Mouse (Mus musculus) heart, adult 11 months (tissue): Measurements from ENCODE around the gene Stk11.

Source experiments
- DNase-seq: peaks from one replicate; pipeline ENCODE4 v3.0.0; 2022

Stk11 gene

DNA sequence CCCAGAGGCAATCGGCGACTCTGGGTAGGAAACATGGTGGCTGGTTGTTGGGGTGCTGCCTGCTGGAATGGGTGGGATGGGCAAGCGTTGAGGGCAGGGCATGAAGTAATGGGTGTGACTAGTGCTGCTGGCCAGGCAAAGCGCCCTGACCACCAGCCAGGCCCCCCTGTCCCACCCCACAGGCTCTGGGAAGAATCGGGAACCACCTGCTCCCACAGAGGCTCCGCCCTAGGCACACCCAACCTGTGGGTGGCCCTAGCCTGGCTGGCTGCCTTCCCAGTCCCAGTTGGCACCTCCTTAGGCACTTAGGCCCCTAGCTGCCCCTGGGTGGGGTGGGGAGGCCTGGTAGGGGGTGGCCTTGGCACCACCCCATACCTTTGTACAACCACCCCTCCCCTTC lies 30.3 kb downstream of the Stk11 start:
- peak; percentile 98 for DNase-seq

DNA sequence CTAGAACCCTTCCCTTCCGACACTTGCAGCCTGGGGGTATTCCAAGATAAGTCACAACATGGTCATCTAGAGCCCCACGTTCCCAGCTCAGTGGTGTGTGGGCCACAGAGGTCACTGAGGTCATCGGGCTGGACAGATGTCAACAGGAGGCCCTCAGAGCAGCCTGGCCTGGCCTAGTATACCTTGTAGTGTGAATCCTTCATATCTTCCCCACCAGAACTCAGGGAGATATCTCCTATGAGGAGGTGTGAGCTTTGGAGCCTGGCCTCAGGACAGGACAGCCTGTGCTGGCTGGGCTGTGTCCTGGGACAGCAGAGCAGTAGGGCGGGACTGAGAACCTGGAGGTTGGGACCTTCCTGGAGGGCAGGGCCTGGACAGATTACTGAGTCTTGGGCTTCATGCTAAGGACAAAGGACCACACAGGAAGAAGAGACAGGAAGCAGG lies 31.0 kb downstream of the Stk11 start:
- peak; percentile 98 for DNase-seq

DNA sequence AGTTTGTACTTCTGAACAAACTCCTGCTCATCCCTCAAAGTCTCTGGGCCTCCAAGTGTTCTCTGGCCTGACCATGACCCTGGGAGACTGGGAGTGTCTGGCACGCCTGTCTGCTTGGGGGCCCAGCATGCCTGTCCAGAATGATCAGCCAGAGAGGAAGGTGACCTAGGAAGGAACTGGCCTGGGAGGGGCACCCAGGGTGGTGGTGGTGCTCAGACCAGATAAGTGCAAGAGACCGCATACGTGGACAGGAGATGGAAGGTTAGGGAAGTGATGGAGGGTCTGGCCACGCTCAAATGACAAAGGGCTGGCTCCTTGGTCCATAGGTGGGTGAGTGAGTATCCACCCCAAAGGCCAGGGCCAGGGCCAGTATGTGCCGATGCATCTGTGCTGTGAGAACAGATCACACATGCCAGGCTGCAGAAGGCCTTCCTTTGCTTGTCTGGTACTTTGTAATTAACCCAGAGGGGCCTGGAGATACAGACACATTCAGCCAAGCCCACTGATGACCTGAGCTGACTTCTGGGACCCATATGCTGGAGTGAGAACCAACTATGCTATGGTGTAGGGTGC lies 31.6 kb downstream of the Stk11 start:
- peak; percentile 97 for DNase-seq

DNA sequence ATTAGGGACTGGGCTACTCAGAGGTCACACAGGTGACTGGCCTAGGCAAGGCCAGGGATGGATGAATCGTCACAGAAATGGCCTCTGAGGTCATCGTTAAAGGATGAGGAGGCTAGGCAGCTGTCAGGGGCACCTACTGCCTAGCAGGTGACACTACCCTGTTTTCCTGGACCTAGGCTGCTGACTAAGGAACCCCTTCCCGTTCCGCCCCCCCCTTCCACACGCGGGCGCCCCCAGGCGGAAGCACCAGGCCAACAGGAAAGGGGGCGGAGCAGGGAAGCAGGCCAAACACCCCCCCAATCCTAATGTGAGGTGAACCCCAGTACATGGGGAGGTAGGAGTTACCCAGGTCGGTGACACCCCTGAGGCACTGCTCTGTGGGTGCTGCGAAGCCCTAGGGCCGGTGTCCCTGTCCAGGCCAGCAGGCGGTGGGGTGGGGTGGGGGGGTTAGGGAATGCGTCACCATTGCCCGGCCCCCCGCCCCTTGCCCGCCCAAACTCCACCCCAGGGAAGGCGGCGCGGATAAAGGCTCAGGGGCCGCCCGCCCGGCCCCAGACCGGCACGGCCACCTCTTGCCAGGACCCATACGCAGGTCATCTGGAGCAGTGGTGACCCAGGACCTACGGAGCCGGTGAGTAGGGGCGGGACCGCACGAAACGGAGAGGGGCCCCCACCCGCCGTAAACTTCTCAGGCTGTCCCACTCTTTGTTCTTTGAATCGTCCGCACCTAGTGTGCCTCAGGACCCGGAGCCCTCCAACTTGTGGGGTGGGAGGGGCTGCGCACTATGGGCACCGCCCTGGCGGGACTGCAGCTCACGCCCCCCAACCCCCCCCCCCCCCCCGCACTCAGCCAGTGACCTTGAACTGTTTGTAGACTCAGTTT lies 32.4 kb downstream of the Stk11 start, which contains the start of gene Midn:
Gene Midn (plus strand): TSS at position 554 of the 883 bp plus-strand sequence.
- peak; percentile 100 for DNase-seq

DNA sequence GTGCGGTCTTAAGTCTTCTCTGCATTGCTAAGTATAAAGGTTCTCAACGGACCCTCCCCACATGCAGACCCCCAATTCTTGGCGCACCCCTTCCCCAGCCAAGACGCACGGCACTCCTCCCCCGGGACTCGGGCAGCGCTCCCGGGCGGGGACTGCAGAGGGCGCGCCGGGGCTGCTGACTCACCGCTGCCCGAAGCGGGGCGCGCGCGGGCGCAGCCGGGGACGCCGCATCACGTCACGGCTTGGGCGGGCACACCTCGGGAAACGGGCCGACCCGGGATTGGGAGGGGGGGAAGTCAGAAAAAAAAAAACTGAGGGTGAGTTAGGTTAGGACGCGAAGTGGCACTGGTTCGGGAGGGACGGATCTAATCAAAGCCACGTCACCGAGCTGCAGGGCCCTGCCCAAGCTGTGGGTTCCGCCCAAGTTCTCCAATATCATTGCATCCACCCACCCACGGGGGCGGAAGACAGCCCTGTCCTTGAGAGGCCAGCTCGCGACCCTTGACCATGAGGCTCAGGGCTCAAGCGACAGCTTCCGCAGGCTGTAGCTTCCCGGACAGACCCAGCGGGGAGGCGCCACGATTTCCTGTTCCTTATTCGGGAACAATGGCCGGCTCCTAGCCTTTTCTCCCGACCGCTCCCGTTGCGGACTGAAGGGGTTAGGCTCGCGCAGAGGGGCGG lies 33.1 kb downstream of the Stk11 start:
- peak; percentile 100 for DNase-seq

DNA sequence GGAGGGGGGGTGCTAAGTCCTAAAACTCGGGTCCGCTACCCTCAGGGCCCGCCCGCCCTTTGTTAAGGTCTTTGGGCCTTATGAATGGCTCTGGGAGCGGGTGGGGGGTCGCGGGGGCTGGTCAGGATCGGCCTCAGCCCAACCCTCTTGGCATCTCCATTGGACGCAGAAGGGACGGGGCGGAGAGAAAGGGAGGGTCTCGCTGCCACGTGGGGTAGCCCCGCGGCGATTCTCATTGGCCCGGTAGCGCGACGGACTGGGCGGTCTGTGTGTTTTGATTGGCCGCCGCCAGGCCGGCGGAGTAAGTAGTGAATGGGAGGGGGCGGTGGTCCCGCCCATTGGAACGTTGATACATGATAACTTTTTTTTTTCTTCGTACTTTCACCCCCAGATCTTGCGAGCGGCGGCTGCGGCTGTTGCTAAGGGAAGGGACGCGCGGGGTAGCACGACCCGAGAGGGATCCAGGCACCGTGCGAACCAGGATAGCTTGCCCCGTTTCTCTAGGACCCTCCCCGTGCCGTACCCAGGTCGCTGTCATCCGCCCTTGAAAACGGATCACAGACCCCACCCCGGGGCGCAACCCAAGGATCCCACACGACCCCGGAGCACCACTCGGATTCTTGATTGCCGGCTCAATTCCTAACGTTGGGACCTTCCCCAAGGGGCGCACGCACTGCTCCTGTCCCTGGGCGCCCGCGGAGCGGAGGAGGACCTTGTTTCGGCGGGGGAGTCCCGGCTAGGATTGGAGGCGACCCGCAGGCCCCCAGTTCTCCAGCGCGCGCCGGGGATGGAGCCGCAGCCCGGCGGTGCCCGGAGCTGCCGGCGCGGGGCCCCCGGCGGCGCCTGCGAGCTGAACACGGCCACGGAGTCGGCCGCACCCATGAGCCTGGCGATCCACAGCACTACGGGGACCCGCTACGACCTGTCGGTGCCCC lies 34.0 kb downstream of the Stk11 start:
- DNase-seq: peak; percentile 100

DNA sequence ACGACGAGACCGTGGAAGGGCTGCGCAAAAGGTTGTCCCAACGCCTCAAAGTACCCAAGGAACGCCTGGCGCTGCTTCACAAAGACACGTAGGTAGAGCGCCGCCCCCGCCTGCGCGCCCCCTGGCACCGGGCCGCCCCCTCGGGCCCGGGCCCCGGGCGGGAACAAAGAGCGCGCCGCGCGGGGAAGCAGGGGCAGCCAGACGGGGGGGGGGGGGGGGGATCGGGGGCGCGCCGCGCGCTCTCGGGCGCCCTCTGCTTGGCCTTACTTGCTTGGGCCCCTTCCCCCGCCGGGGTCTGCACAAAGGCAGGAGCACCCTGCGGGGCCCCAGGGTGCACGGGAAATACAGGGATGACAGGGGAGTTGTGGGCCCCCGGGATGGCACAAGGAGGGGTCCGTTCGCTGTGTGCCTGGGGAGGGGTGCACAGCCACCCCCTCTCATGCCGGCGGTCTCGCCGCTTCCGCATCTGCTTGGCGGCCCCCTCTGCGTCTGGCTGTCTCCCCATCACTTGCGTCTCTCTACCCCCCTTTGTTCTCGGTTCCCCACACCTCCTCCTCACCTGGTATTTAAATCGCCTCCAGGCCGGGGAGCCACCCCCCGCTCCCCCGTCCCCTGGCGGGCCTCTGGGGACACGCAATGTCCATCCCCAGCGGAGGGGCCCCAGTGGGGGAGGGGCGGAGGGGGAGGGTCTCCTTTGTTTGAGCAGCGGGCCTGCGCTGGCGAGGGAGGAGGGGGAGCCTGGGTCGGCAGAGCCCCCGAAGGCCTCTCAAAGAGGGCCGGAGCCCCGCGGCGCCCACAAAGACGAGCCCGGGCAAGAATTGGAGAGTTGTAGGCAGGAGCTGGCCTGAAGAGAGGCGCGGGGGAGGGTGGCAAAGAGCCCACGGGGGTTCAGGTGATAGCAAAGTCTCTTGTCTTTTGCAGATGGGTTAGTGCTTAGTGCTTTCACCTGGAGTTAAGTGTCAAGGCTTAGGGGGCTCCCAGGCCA lies 34.9 kb downstream of the Stk11 start:
- peak; percentile 98 for DNase-seq

DNA sequence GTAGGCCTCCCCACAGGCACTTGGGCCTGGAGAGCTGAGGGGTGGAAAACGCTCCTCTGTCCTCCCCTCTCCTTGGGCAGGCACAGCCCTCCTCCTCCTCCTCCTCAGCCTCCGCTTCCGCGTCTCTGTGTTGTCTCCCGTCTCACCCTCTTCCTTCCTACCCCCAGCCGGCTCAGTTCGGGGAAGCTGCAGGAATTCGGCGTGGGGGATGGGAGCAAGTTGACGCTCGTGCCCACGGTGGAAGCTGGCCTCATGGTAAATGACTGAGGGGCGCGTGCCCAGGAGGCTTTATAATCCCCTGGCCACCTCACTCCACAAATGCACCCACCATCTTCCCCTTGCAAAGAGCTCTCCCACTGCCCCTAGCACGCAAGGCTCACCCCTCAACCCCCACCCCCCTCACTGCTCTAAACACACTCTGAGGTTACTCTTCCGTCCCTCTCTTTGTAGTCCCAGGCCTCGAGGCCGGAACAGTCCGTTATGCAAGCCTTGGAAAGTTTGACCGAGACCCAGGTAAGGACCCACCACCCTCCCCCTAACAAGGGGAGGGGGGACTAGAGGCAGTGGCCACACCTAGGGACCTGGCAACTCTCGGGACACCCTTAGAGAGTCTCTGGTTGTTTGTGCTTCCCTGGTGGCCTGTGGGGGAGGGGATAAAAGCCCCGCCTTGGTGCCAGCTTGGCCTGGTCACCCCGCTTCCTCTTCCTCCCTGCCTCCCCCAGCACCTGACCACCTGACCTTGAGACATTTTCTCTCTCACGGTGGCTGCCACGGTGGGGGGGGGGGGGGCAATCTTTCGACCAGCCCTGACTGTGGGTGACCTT lies 35.8 kb downstream of the Stk11 start:
- DNase-seq: peak; percentile 99

DNA sequence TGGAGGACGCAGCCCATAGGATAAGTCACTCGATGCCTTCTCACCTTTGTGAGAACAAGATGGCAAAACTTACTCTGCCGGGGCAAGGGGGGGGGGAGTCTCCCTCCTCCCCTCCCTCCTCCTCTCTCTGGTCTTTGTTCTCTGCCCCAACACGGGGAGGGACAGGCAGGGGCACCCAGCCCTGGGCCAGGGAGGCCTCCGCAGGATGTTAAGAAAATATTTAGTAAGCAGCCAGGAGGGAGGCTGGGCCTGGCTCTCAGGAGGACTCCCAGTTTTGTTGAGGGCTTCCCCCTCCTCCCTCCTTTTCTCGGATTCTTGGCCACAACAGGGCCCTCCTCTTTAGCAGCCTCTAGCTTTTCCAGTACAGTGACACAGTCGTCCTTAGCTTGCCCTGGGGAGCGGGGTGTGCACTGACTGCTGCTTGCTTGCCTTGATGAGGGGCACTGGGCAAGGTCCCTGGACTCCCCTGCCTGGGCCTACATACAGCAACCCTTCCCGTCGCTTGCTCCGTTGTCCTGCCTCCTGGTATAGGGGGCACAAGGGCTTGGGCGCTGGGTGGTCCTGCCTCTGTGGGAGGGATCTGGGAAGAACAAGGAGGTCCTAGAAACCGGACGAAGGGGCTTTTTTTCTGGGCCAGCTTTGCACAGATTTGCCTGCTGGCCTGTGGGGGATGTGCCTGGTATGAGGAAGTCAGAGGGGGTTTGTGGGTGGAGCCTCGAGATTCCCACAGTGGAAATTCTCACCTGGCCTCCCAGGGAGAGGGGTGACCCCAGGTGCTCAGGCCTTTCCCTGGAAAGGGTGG lies 36.7 kb downstream of the Stk11 start:
- peak; percentile 98 for DNase-seq

DNA sequence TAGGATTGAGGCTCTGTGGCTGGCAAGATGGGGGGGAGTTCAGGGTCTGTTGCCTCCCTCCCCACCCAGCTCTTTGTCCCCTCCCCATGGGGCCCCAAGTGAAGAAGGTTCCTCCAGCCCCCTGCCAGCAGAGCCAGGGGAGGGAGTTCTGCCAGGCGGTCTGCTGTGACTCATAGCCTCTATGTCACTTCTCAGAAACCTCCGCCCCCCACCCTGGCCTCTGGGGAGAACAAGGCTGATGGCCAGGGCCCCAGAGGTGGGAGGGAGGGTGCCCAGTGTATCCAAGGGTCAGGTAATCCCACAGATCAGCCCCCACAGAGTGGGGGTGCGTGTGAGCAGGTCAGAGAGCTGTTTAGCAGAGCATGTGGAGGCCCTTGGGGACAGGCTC lies 37.3 kb downstream of the Stk11 start:
- DNase-seq: peak; percentile 97

DNA sequence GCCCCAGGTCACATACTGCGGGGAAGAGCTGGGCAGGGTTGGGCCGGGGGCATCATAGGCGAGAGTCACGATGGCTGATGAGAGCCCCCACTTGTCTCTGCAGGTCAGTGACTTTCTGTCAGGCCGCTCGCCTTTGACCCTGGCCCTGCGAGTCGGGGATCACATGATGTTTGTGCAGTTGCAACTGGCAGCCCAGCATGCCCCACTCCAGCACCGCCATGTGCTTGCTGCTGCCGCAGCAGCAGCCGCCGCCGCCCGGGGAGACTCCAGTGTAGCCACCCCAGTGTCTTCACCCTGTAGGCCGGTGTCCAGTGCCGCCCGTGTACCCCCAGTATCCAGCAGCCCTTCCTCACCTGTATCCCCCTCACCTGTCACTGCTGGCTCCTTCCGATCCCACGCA lies 38.1 kb downstream of the Stk11 start:
- DNase-seq: peak; percentile 94

DNA sequence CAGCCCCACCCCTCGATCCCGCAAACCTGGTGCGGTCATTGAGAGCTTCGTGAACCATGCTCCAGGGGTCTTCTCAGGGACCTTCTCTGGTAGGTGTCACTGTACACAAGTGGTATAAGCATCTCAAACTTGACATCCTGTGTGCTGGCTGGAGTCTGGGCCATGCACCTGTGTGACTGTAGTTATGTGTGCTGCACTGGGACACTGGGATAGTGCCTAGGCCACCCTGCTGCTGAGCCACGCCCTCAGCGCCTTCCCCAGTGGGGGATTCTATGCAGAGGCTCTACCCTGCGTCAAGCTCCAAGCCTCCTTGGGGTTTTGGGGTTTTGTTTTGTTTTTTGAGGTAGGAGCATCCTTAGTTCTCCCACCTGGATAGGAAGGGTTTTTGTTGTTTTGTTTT lies 38.8 kb downstream of the Stk11 start:
- no peak for DNase-seq

DNA sequence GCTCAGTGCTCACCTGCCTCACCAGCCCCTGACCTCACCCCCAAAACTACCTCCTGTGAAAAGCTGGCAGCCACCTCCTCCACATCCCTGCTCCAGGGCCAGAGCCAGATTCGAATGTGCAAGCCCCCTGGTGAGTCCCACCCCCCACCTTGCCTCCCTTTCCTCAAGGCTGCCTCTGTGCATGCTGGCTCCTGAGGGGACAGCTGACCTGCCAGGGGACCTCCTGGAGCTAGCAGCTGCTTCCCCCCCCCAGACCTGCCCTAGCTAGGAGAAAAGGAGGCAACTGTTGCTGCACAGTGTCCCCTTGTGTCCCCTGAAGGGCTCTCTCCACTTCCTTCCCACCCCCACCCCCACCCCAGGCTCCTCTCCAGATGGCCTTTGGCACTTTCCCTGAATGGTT lies 39.7 kb downstream of the Stk11 start:
- no peak for DNase-seq

DNA sequence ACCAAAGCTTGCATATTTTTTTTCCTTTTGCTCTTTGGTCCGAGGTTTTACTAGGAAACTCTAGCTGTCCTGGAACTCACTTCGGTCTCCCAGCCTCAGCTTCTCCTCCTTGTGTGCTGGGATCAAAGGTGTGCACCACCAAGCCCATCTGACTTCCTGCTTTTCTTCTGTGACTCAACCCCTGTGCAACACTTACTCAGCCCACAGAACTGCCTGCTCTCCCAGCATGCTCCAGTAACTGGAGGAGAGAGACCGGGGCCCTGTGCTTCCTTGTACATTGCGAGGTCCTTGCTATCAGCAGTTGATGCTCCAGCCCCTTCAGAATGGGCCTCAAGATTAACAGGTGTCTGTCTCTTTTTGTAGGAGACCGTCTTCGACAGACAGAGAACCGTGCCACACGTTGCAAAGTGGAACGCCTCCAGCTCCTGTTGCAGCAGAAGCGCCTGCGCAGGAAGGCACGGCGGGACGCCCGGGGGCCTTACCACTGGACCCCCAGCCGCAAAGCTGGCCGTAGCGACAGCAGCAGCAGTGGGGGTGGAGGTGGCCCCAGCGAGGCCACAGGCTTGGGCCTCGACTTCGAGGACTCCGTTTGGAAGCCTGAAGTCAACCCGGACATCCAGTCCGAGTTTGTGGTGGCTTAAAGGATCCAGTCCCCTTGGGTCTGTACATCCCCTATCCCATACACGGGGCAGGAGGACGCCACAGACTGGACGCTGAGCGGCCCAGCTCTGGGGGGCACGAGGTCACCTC lies 40.6 kb downstream of the Stk11 start:
- DNase-seq: peak; percentile 93

DNA sequence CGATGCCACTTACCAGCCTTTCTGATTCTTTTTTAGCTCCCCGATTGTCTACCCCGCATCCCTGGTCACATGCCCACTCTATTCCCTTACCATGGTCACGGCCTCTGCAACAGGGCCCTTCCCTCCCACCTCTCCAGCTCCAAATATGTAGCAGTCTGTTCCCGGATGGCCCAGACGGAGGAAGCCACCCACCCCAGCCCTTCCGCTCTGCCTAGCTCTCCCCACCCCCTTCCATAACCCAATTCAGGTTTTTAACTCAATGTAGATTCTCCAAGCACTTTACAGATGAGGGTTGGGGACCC lies 41.1 kb downstream of the Stk11 start:
- DNase-seq: peak; percentile 99

DNA sequence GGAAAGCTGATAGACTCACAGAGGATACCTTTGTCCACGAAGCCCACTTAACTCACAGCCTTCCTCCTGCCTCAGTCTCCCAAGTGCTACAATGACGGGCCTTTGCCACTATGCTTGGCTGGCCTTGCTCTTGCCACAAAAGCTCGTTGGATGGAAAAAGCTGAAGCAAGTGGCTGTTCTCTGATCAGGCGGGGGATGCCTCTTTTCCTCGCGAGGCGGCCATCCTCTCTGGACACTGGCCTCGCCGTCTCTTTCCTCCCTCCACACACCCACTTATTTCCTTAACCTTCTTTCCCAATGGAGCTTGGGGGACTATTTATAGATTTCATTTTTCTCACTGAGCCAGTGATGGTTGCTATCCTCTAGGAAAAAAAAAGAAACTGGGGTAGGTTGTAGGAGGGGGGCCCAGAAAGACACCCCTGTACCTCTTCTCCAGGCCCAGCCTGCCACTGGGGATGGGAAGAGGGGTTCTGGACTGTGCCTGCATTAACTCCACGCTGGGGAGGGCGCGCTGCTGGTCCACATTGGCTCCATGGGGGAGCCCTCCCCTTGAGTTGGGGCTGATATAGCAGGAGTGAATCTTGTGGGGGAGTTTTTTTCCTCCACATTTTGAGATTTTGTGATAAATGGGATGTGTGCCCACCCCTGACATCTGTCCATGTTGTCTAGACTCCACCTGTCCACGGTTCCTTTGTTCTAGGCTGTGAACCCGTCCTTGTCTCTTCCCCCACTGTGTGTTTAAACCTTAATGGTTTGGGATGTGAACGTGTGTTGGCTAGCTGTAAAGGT lies 41.7 kb downstream of the Stk11 start:
- peak; percentile 94 for DNase-seq

DNA sequence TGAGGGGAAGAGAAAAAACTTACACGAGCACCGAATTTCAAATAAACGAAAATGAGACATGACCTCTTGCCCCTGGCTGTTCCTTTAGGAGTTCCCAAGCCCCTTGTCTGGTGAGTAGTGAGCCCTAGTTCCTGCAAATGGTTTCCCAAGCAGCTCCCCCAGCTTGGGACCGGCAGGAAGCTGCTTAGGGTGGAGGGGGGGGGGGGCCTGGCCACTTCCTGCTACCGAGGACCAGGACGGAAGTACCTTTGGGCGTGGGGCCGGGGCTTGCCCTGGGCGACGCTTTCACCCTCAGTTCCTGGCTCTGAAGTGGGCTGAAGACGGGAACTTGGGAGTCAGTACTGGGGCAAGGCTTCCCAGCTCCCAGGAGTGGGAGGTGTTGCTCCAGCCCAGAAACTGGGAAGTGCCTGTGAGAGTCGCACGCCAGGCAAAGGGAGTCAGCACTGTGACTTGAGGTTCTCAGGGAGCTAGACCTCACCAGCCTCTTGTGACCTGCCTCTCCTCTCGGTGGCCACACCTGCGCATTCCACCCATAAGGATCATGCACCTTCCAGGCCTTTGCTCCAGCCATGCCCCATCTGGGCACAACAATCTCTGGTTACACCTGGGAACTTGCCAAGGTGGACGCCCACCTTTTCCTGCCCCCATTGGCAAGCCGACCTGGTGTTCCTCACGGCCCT lies 42.8 kb downstream of the Stk11 start:
- peak; percentile 99 for DNase-seq
